Mouse (Mus musculus): ENCODE results near the gene Ndufs5.

DNA sequence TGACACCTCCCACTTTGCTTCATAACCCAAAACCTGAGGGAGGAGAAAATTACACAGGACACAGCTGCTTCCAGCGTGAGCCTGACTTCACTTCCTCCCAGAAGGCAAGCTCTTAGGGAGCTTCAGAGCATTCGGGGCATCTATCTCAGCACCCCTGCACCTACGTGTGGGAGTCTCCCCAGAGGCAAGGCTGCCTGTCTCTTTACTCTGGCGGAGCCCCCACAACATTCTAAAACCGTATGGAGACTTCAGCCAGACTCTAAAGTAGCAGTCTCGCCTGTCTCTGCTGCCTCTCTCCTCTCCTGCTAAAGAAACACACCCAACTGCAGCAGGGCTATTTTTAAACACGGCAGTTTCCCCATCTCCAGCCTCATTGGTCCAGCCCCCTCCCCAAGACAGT lies 37.0 kb downstream of the Ndufs5 start:
- TF ChIP-seq MEF2A (IDR thresholded peaks at IDR 0.05; ENCODE audit: borderline replicate concordance, low read depth, low read length) (no peak), HCFC1 (IDR thresholded peaks at IDR 0.05; ENCODE audit: low read depth, low read length) (no peak)
